Mouse (Mus musculus) liver, embryonic 14.5 days (tissue): ENCODE data around the gene Cacna1d. TPM values are rescaled to one million over a fixed set of nuclear protein-coding genes. Genes with fewer than 3 reads are reported as not detected.

Source experiments
- ATAC-seq: fragments of 200-750 bp; cut with Nextera tagmentation; 2 replicates; pipeline ENCODE4 v1.8.0; 2017; ENCODE audit warnings: moderate number of reproducible peaks, mild to moderate bottlenecking, moderate library complexity; ENCODE audit not compliant: insufficient read depth
- DNase-seq, 3 experiments: peaks; one replicate each; pipeline ENCODE4 v3.0.0-alpha.2; 2012 to 2013; ENCODE audit warnings: low read depth in 3 of 3, low spot score in 3 of 3
- H3K27ac ChIP-seq: fragments of 300-500 bp; sonication (generic); 2 replicates; pipeline ENCODE4 v1.5.1; 2014; ENCODE audit warnings: moderate library complexity, mild to moderate bottlenecking, control low read depth, inconsistent platforms
- H3K27me3 ChIP-seq: fragments of 300-500 bp; sonication (generic); 2 replicates; pipeline ENCODE4 v1.6.1; 2014; ENCODE audit warnings: mild to moderate bottlenecking, low read length, moderate library complexity; ENCODE audit not compliant: control insufficient read depth, insufficient read depth
- H3K36me3 ChIP-seq: fragments of 300-500 bp; sonication (generic); replicated peaks from 2 replicates; pipeline ENCODE4 v1.6.1; 2014; ENCODE audit warnings: low read depth; ENCODE audit not compliant: control insufficient read depth, insufficient read depth
- H3K4me1 ChIP-seq, 2 experiments: fragments of 200-500 bp in 1 of 2; fragments of 300-500 bp in 1 of 2; sonication (generic) in 1 of 2; replicated peaks; 2 replicates each; pipeline ENCODE4 v1.6.1; 2012 to 2014; ENCODE audit warnings: antibody characterized with exemption in 1 of 2, inconsistent platforms in 1 of 2, low read length in 1 of 2; ENCODE audit not compliant: control insufficient read depth in 2 of 2, insufficient read depth in 2 of 2
- H3K4me2 ChIP-seq: fragments of 300-500 bp; sonication (generic); 2 replicates; pipeline ENCODE4 v1.6.1; 2014; ENCODE audit warnings: low read depth, mild to moderate bottlenecking, control low read depth, moderate library complexity
- H3K4me3 ChIP-seq, 2 experiments: fragments of 200-500 bp in 1 of 2; fragments of 300-500 bp in 1 of 2; sonication (generic) in 1 of 2; 2 replicates each; pipeline ENCODE4 v1.5.1; 2012 to 2014; ENCODE audit warnings: low read depth in 2 of 2, low read length in 2 of 2, mild to moderate bottlenecking in 2 of 2, control low read depth in 1 of 2, inconsistent platforms in 1 of 2, moderate library complexity in 1 of 2; ENCODE audit not compliant: insufficient read depth in 1 of 2
- H3K9ac ChIP-seq: fragments of 300-500 bp; sonication (generic); replicated peaks from 2 replicates; pipeline ENCODE4 v1.6.1; 2014; ENCODE audit warnings: mild to moderate bottlenecking, control low read depth, moderate library complexity
- H3K9me3 ChIP-seq: fragments of 300-500 bp; sonication (generic); 2 replicates; pipeline ENCODE4 v1.6.1; 2016; ENCODE audit warnings: low read length, mixed read lengths; ENCODE audit not compliant: control insufficient read depth
- CTCF ChIP-seq: IDR thresholded peaks from 2 replicates; pipeline ENCODE4 v1.5.1; 2016; ENCODE audit warnings: antibody characterized with exemption, low read depth, control low read depth
- EP300 ChIP-seq: IDR thresholded peaks from 2 replicates; pipeline ENCODE4 v1.6.1; 2016; ENCODE audit warnings: antibody characterized with exemption, low read depth
- WGBS: fragments of 180-500 bp; shearing (Covaris S2); extraction: QIAGEN DNeasy Blood & Tissue Kit; methylation state at CpG from one replicate; pipeline ENCODE4 v1.1.7; 2014; ENCODE audit not compliant: insufficient replicate concordance; 5-methylcytosine and 5-hydroxymethylcytosine counted together
- polyA plus RNA-seq, 2 experiments: library from polyadenylated mRNA; depleted of rRNA in 1 of 2; stranded (reverse) in 1 of 2; unstranded in 1 of 2; fragments of >200 nt; fragmentation: Nextera tagmentation in 1 of 2; extraction: Ambion mirVana in 1 of 2; gene quantifications; 2 replicates each; pipeline versions ENCODE4 v1.2.1 to v1.2.3; 2012 to 2014

Gene Cacna1d
- polyA plus RNA-seq, 2 experiments: 0.17 TPM

- no peak for ATAC-seq
Measured at GRCm38 (mm10) chr14:30184445-30185152, 306.7 kb downstream of the Cacna1d start.

GRCm38 (mm10) chr14:30184013-30184412 lies 307.2 kb downstream of the Cacna1d start:
- ATAC-seq: no peak
- H3K27me3 ChIP-seq: no peaks in the 10 kb centered on the region
- no peaks in the 10 kb centered on the region for H3K9me3 ChIP-seq
- WGBS: 50% methylated on average over 5 of the region's 5 CpGs
- no peak overlapping the region for H3K4me2 ChIP-seq
- H3K4me1 ChIP-seq: no peaks in the 10 kb centered on the region
- DNase-seq: no peak
- no peak overlapping the region for H3K9ac ChIP-seq
- H3K27ac ChIP-seq: no peak overlapping the region
- no peaks in the 10 kb centered on the region for H3K36me3 ChIP-seq
- no peak overlapping the region for H3K4me3 ChIP-seq
- TF ChIP-seq CTCF (no peak), EP300 (no peak)

More at GRCm38 (mm10) chr14:30184445-30185152, 306.7 kb downstream of the Cacna1d start:
- H3K9me3 ChIP-seq: no peaks in the 10 kb centered on the region
- 63% methylated on average over 13 of the region's 13 CpGs for WGBS
- no peak overlapping the region for H3K27ac ChIP-seq
- H3K9ac ChIP-seq: no peak overlapping the region
- H3K36me3 ChIP-seq: no peaks in the 10 kb centered on the region
- DNase-seq: no peak
- H3K4me2 ChIP-seq: no peak overlapping the region
- H3K4me1 ChIP-seq: no peaks in the 10 kb centered on the region
- TF ChIP-seq CTCF (no peak), EP300 (no peak)
- no peak overlapping the region for H3K4me3 ChIP-seq
- H3K27me3 ChIP-seq: no peaks in the 10 kb centered on the region

GRCm38 (mm10) chr14:30182624-30183524 lies 308.4 kb downstream of the Cacna1d start:
- no peak overlapping the region for H3K27ac ChIP-seq
- DNase-seq (no peak), ATAC-seq (no peak)
- no peak for TF ChIP-seq EP300
- TF ChIP-seq CTCF: no peak
- H3K27me3 ChIP-seq: no peaks in the 10 kb centered on the region
- no peak overlapping the region for H3K9ac ChIP-seq
- WGBS: 67% methylated on average over 18 of the region's 18 CpGs
- no peak overlapping the region for H3K4me3 ChIP-seq
- H3K9me3 ChIP-seq: no peaks in the 10 kb centered on the region
- no peak overlapping the region for H3K4me2 ChIP-seq
- no peaks in the 10 kb centered on the region for H3K36me3 ChIP-seq
- H3K4me1 ChIP-seq: no peaks in the 10 kb centered on the region

GRCm38 (mm10) chr14:30178306-30178705 lies 312.9 kb downstream of the Cacna1d start:
- H3K27me3 ChIP-seq: no peaks in the 10 kb centered on the region
- no peak overlapping the region for H3K4me2 ChIP-seq
- H3K27ac ChIP-seq: no peak overlapping the region
- no peak overlapping the region for H3K9ac ChIP-seq
- ATAC-seq: no peak
- TF ChIP-seq EP300 (no peak), CTCF (no peak)
- no peaks in the 10 kb centered on the region for H3K9me3 ChIP-seq
- no peak overlapping the region for H3K4me3 ChIP-seq
- no peaks in the 10 kb centered on the region for H3K4me1 ChIP-seq
- 69% methylated on average over 4 of the region's 4 CpGs for WGBS
- no peak for DNase-seq
- no peaks in the 10 kb centered on the region for H3K36me3 ChIP-seq

GRCm38 (mm10) chr14:30177850-30178249 lies 313.4 kb downstream of the Cacna1d start:
- Histone ChIP-seq H3K9me3 (no peaks in the 10 kb centered on the region), H3K9ac (no peak overlapping the region), H3K27ac (no peak overlapping the region), H3K4me3 (no peak overlapping the region), H3K36me3 (no peaks in the 10 kb centered on the region), H3K27me3 (no peaks in the 10 kb centered on the region), H3K4me1 (no peaks in the 10 kb centered on the region), H3K4me2 (no peak overlapping the region)
- DNase-seq: no peak
- 26% methylated on average over 5 of the region's 5 CpGs for WGBS
- TF ChIP-seq EP300 (no peak), CTCF (no peak)
- ATAC-seq: no peak
